Mouse (Mus musculus) heart, embryonic 10.5 days (tissue): ENCODE measurements around the gene Cnksr3. TPM values are rescaled to one million over a fixed set of nuclear protein-coding genes. Genes with fewer than 3 reads are reported as not detected.

Experiments
- DNase-seq: peaks from one replicate; pipeline ENCODE4 v3.0.0-alpha.2; 2017; ENCODE audit warnings: low spot score
- H3K27ac ChIP-seq: fragments of 300-500 bp; sonication (generic); 2 replicates; pipeline ENCODE4 v1.5.1; 2016; ENCODE audit warnings: mild to moderate bottlenecking
- H3K27me3 ChIP-seq: fragments of 300-500 bp; sonication (generic); 2 replicates; pipeline ENCODE4 v1.6.1; 2016; ENCODE audit warnings: mild to moderate bottlenecking; ENCODE audit not compliant: poor library complexity, insufficient read depth, severe bottlenecking
- H3K36me3 ChIP-seq: fragments of 300-500 bp; sonication (generic); 2 replicates; pipeline ENCODE4 v1.6.1; 2016; ENCODE audit warnings: mild to moderate bottlenecking, moderate library complexity
- H3K4me1 ChIP-seq: fragments of 300-500 bp; sonication (generic); 2 replicates; pipeline ENCODE4 v1.6.1; 2016; ENCODE audit warnings: mild to moderate bottlenecking
- H3K4me3 ChIP-seq: fragments of 300-500 bp; sonication (generic); 2 replicates; pipeline ENCODE4 v1.5.1; 2016; ENCODE audit warnings: mild to moderate bottlenecking, moderate library complexity
- H3K9me3 ChIP-seq: fragments of 300-500 bp; sonication (generic); 2 replicates; pipeline ENCODE4 v1.6.1; 2016; ENCODE audit warnings: mild to moderate bottlenecking, moderate library complexity
- WGBS: fragments of 180-500 bp; shearing (Covaris S2); methylation state at CpG from one replicate; pipeline ENCODE4 v1.1.7; 2016; 5-methylcytosine and 5-hydroxymethylcytosine counted together
- polyA plus RNA-seq: library from polyadenylated mRNA; unstranded; fragments of >200 nt; fragmentation: Nextera tagmentation; extraction: Ambion mirVana; gene quantifications from 2 replicates; pipeline ENCODE4 v1.2.1, GENCODE M21; 2016

Gene Cnksr3
- 5.0 and 6.6 TPM in 2 replicates for polyA plus RNA-seq

- peak; percentile 95 for DNase-seq
- peak within 1 kb of the TSS; percentile 85 for H3K4me3 ChIP-seq
- under 1% methylated on average over 74 of the region's 74 CpGs for WGBS
- 0 out of 2 replicates have a peak, but pooled peaks cover 3% of the 10 kb centered on the region for H3K9me3 ChIP-seq
- H3K27me3 ChIP-seq: no peaks in the 10 kb centered on the region
- peaks cover 34% of the 10 kb centered on the region for H3K4me1 ChIP-seq
- peak within 1 kb of the TSS; percentile 92 for H3K27ac ChIP-seq
- no peaks in the 10 kb centered on the region for H3K36me3 ChIP-seq
Measured at GRCm38 (mm10) chr10:7211696-7212482, at the start of gene Cnksr3. TSS of gene Cnksr3 (minus strand) at chr10:7212237.

- Histone ChIP-seq H3K27ac (no peak overlapping the region), H3K4me1 (no peaks in the 10 kb centered on the region), H3K9me3 (no peaks in the 10 kb centered on the region), H3K27me3 (no peaks in the 10 kb centered on the region), H3K4me3 (no peak overlapping the region), H3K36me3 (no peaks in the 10 kb centered on the region)
- DNase-seq: no peak
- WGBS: 48% methylated on average over 10 of the region's 10 CpGs
Measured at GRCm38 (mm10) chr10:7260166-7261108, 48.4 kb upstream of the Cnksr3 start.

GRCm38 (mm10) chr10:7258607-7259006, 46.6 kb upstream of the Cnksr3 start:
- Histone ChIP-seq H3K4me3 (no peak overlapping the region), H3K27me3 (no peaks in the 10 kb centered on the region), H3K36me3 (no peaks in the 10 kb centered on the region), H3K27ac (no peak overlapping the region), H3K9me3 (no peaks in the 10 kb centered on the region), H3K4me1 (no peaks in the 10 kb centered on the region)
- 77% methylated on average over 5 of the region's 5 CpGs for WGBS
- DNase-seq: no peak

GRCm38 (mm10) chr10:7250455-7250854, 38.4 kb upstream of the Cnksr3 start:
- Histone ChIP-seq H3K27ac (no peak overlapping the region), H3K4me3 (no peak overlapping the region), H3K9me3 (no peaks in the 10 kb centered on the region), H3K36me3 (no peaks in the 10 kb centered on the region), H3K27me3 (no peaks in the 10 kb centered on the region), H3K4me1 (no peaks in the 10 kb centered on the region)
- WGBS: 78% methylated on average over 2 of the region's 2 CpGs
- no peak for DNase-seq

- H3K36me3 ChIP-seq: no peaks in the 10 kb centered on the region
- H3K27me3 ChIP-seq: no peaks in the 10 kb centered on the region
- H3K9me3 ChIP-seq: no peaks in the 10 kb centered on the region
- H3K27ac ChIP-seq: no peak overlapping the region
- 18% methylated on average over 3 of the region's 5 CpGs for WGBS
- H3K4me1 ChIP-seq: no peaks in the 10 kb centered on the region
- no peak for DNase-seq
- no peak overlapping the region for H3K4me3 ChIP-seq
Measured at GRCm38 (mm10) chr10:7234601-7235000, 22.6 kb upstream of the Cnksr3 start.

GRCm38 (mm10) chr10:7217551-7218127, 5.6 kb upstream of the Cnksr3 start:
- H3K27ac ChIP-seq: no peak overlapping the region
- no peaks in the 10 kb centered on the region for H3K9me3 ChIP-seq
- no peak overlapping the region for H3K4me3 ChIP-seq
- 81% methylated on average over 3 of the region's 3 CpGs for WGBS
- H3K36me3 ChIP-seq: no peaks in the 10 kb centered on the region
- peaks cover 5% of the 10 kb centered on the region; the same call in 1 of the 2 replicates for H3K4me1 ChIP-seq
- H3K27me3 ChIP-seq: no peaks in the 10 kb centered on the region
- DNase-seq: no peak

- no peaks in the 10 kb centered on the region for H3K27me3 ChIP-seq
- 75% methylated on average over 4 of the region's 4 CpGs for WGBS
- no peaks in the 10 kb centered on the region for H3K36me3 ChIP-seq
- H3K4me3 ChIP-seq: no peak overlapping the region
- 0 out of 2 replicates have a peak, but pooled peaks cover 3% of the 10 kb centered on the region for H3K9me3 ChIP-seq
- no peak overlapping the region for H3K27ac ChIP-seq
- peaks cover 14% of the 10 kb centered on the region for H3K4me1 ChIP-seq
- no peak for DNase-seq
Measured at GRCm38 (mm10) chr10:7214718-7215117, 2.7 kb upstream of the Cnksr3 start.

GRCm38 (mm10) chr10:7213066-7213630, 1.1 kb upstream of the Cnksr3 start:
- H3K27me3 ChIP-seq: no peaks in the 10 kb centered on the region
- DNase-seq: no peak
- H3K9me3 ChIP-seq: 0 out of 2 replicates have a peak, but pooled peaks cover 3% of the 10 kb centered on the region
- peak overlapping the region; percentile 85; the same call in 1 of the 2 replicates for H3K4me3 ChIP-seq
- no peaks in the 10 kb centered on the region for H3K36me3 ChIP-seq
- peaks cover 22% of the 10 kb centered on the region for H3K4me1 ChIP-seq
- H3K27ac ChIP-seq: peak overlapping the region; percentile 92; the same call in 1 of the 2 replicates
- 59% methylated on average over 10 of the region's 10 CpGs for WGBS

- Histone ChIP-seq H3K27ac (peak overlapping the region; percentile 92), H3K36me3 (no peaks in the 10 kb centered on the region), H3K4me1 (peaks cover 28% of the 10 kb centered on the region), H3K27me3 (no peaks in the 10 kb centered on the region), H3K4me3 (peak overlapping the region; percentile 85), H3K9me3 (0 out of 2 replicates have a peak, but pooled peaks cover 3% of the 10 kb centered on the region)
- 22% methylated on average over 10 of the region's 10 CpGs for WGBS
- DNase-seq: no peak
Measured at GRCm38 (mm10) chr10:7212537-7212936, 500 bp upstream of the Cnksr3 start.

GRCm38 (mm10) chr10:7210991-7211695, 894 bp downstream of the Cnksr3 start:
- H3K9me3 ChIP-seq: 0 out of 2 replicates have a peak, but pooled peaks cover 3% of the 10 kb centered on the region
- H3K27me3 ChIP-seq: no peaks in the 10 kb centered on the region
- no peaks in the 10 kb centered on the region for H3K36me3 ChIP-seq
- WGBS: under 1% methylated on average over 41 of the region's 41 CpGs
- peak overlapping the region; percentile 92 for H3K27ac ChIP-seq
- peak; percentile 93 for DNase-seq
- peaks cover 34% of the 10 kb centered on the region for H3K4me1 ChIP-seq
- peak overlapping the region; percentile 85 for H3K4me3 ChIP-seq

- H3K36me3 ChIP-seq: no peaks in the 10 kb centered on the region
- DNase-seq: no peak
- 0 out of 2 replicates have a peak, but pooled peaks cover 3% of the 10 kb centered on the region for H3K9me3 ChIP-seq
- H3K27me3 ChIP-seq: no peaks in the 10 kb centered on the region
- H3K27ac ChIP-seq: no peak overlapping the region
- H3K4me3 ChIP-seq: peak overlapping the region; percentile 85
- peaks cover 34% of the 10 kb centered on the region for H3K4me1 ChIP-seq
- 60% methylated on average over 5 of the region's 5 CpGs for WGBS
Measured at GRCm38 (mm10) chr10:7209691-7210455, 2.2 kb downstream of the Cnksr3 start.
